Mouse (Mus musculus) liver, adult 2 months (tissue): ENCODE measurements around the gene Tbc1d5.

Source experiments
- CTCF ChIP-seq: fragments of 200-500 bp; IDR thresholded peaks from 2 replicates; pipeline ENCODE4 v1.5.1; 2011; ENCODE audit warnings: low read depth, low read length, control low read depth
- POLR2A ChIP-seq: fragments of 200-500 bp; IDR thresholded peaks from 2 replicates; pipeline ENCODE4 v1.6.1; 2011; ENCODE audit warnings: low read length, control low read depth; ENCODE audit not compliant: insufficient read depth; ENCODE audit errors: extremely low read depth

GRCm38 (mm10) chr17:51150999-51151398, 28.2 kb downstream of the Tbc1d5 start:
- TF ChIP-seq POLR2A = no peak
- no peak for TF ChIP-seq CTCF
